Mouse (Mus musculus) ES-Bruce4 (cell line): ENCODE measurements at regions not wholly inside any gene's neighbourhood (a gene's known extent, or its start where the extent isn't known, plus 50 kb on each side); places are given as distances from the start of the nearest gene placed in this dataset.

Experiments used
- H3K27ac ChIP-seq: 2 replicates; pipeline ENCODE4 v1.5.1; 2012; ENCODE audit warnings: low read length, inconsistent platforms; ENCODE audit not compliant: insufficient read depth
- H3K27me3 ChIP-seq: 2 replicates; pipeline ENCODE4 v1.6.1; 2012; ENCODE audit warnings: mild to moderate bottlenecking, low read length, inconsistent platforms; ENCODE audit not compliant: control insufficient read depth, poor library complexity, insufficient read depth, severe bottlenecking
- H3K36me3 ChIP-seq: 2 replicates; pipeline ENCODE4 v1.6.1; 2012; ENCODE audit warnings: inconsistent platforms, mild to moderate bottlenecking, low read length, moderate library complexity; ENCODE audit not compliant: control insufficient read depth, poor library complexity, insufficient read depth, severe bottlenecking
- H3K4me1 ChIP-seq: one replicate; pipeline ENCODE4 v1.8.1; 2011; ENCODE audit warnings: low read length; ENCODE audit not compliant: control insufficient read depth, insufficient read depth
- H3K4me3 ChIP-seq: 2 replicates; pipeline ENCODE4 v1.5.1; 2011; ENCODE audit warnings: low read depth, mild to moderate bottlenecking, low read length
- H3K9ac ChIP-seq: 2 replicates; pipeline ENCODE4 v1.6.1; 2012; ENCODE audit warnings: low read depth, mild to moderate bottlenecking, inconsistent platforms; ENCODE audit not compliant: poor library complexity, severe bottlenecking
- H3K9me3 ChIP-seq: replicated peaks from 2 replicates; pipeline ENCODE4 v1.6.1; 2012; ENCODE audit warnings: mild to moderate bottlenecking, low read length, inconsistent platforms; ENCODE audit not compliant: control insufficient read depth, poor library complexity, insufficient read depth, severe bottlenecking
- CTCF ChIP-seq: IDR thresholded peaks from one replicate; pipeline ENCODE4 v1.8.1; 2011; ENCODE audit warnings: low read depth, low read length
- EP300 ChIP-seq: IDR thresholded peaks from 2 replicates; pipeline ENCODE4 v1.6.1; 2011; ENCODE audit warnings: low read depth, low read length; ENCODE audit not compliant: insufficient read depth
- POLR2A ChIP-seq: IDR thresholded peaks from one replicate; pipeline ENCODE4 v1.8.1; 2011; ENCODE audit warnings: low read length; ENCODE audit not compliant: insufficient read depth

GRCm38 (mm10) chr1:73079518-73079917 lies 63.8 kb upstream of the Tnp1 start:
- no peaks in the 10 kb centered on the region for H3K9me3 ChIP-seq
- H3K4me3 ChIP-seq, result no peak overlapping the region
- no peak for TF ChIP-seq POLR2A
- TF ChIP-seq EP300, result no peak
- no peak for TF ChIP-seq CTCF
- no peaks in the 10 kb centered on the region for H3K4me1 ChIP-seq
- no peaks in the 10 kb centered on the region for H3K27me3 ChIP-seq
- no peak overlapping the region for H3K9ac ChIP-seq
- no peaks in the 10 kb centered on the region for H3K36me3 ChIP-seq
- H3K27ac ChIP-seq, result no peak overlapping the region

GRCm38 (mm10) chr1:73077156-73077555 lies 61.4 kb upstream of the Tnp1 start:
- Histone ChIP-seq H3K36me3 (no peaks in the 10 kb centered on the region), H3K4me3 (no peak overlapping the region)

GRCm38 (mm10) chr1:73075699-73076373 lies 60.1 kb upstream of the Tnp1 start:
- Histone ChIP-seq H3K27ac (no peak overlapping the region), H3K27me3 (no peaks in the 10 kb centered on the region), H3K9me3 (no peaks in the 10 kb centered on the region), H3K9ac (no peak overlapping the region), H3K36me3 (no peaks in the 10 kb centered on the region), H3K4me1 (no peaks in the 10 kb centered on the region), H3K4me3 (no peak overlapping the region)
- TF ChIP-seq EP300 (no peak), CTCF (no peak), POLR2A (no peak)

More at GRCm38 (mm10) chr1:73077156-73077555, 61.4 kb upstream of the Tnp1 start:
- Histone ChIP-seq H3K27me3 (no peaks in the 10 kb centered on the region), H3K27ac (no peak overlapping the region), H3K9me3 (no peaks in the 10 kb centered on the region), H3K9ac (no peak overlapping the region), H3K4me1 (no peaks in the 10 kb centered on the region)
- TF ChIP-seq EP300, result no peak
- TF ChIP-seq CTCF, result no peak
- TF ChIP-seq POLR2A, result no peak

GRCm38 (mm10) chr1:73075159-73075558 lies 59.5 kb upstream of the Tnp1 start:
- TF ChIP-seq CTCF, result no peak
- no peaks in the 10 kb centered on the region for H3K27me3 ChIP-seq
- H3K4me3 ChIP-seq, result no peak overlapping the region
- no peaks in the 10 kb centered on the region for H3K9me3 ChIP-seq
- H3K9ac ChIP-seq, result no peak overlapping the region
- no peak overlapping the region for H3K27ac ChIP-seq
- no peaks in the 10 kb centered on the region for H3K4me1 ChIP-seq
- no peaks in the 10 kb centered on the region for H3K36me3 ChIP-seq

- H3K4me1 ChIP-seq, result no peaks in the 10 kb centered on the region
- no peak overlapping the region for H3K4me3 ChIP-seq
- H3K27me3 ChIP-seq, result no peaks in the 10 kb centered on the region
- no peaks in the 10 kb centered on the region for H3K9me3 ChIP-seq
- no peak overlapping the region for H3K27ac ChIP-seq
- no peak for TF ChIP-seq POLR2A
- TF ChIP-seq EP300, result no peak
- TF ChIP-seq CTCF, result no peak
- H3K36me3 ChIP-seq, result no peaks in the 10 kb centered on the region
- H3K9ac ChIP-seq, result no peak overlapping the region
Observed at GRCm38 (mm10) chr1:73074525-73074924, 58.8 kb upstream of the Tnp1 start.

GRCm38 (mm10) chr1:73072237-73072904 lies 56.7 kb upstream of the Tnp1 start:
- H3K27ac ChIP-seq, result no peak overlapping the region
- TF ChIP-seq EP300 (no peak), POLR2A (no peak), CTCF (no peak)

More at GRCm38 (mm10) chr1:73072237-73072904, 56.7 kb upstream of the Tnp1 start:
- H3K9me3 ChIP-seq, result no peaks in the 10 kb centered on the region
- H3K4me3 ChIP-seq, result no peak overlapping the region
- no peak overlapping the region for H3K9ac ChIP-seq
- H3K36me3 ChIP-seq, result no peaks in the 10 kb centered on the region
- H3K27me3 ChIP-seq, result no peaks in the 10 kb centered on the region
- H3K4me1 ChIP-seq, result no peaks in the 10 kb centered on the region
